Mouse (Mus musculus) heart, postnatal 25 days (tissue): ENCODE results near the gene Etfrf1. TPM values are rescaled to one million over a fixed set of nuclear protein-coding genes. Genes with fewer than 3 reads are reported as not detected.

Experiments
- total RNA-seq, 2 experiments: library from RNA; stranded (reverse); gene quantifications; 2 replicates each; pipeline ENCODE4 v1.2.3; 2021

Gene Etfrf1
- total RNA-seq, 2 experiments from 2014 or later = 100 to 112 TPM

Other genes with a start within 250 kb of the Etfrf1 start
- 1 to 10 TPM; 1.5 to 1.6 TPM for gene Bcat1, start 134.9 kb upstream of the Etfrf1 start, total RNA-seq
- gene Lrmp, start 95.5 kb upstream of the Etfrf1 start, total RNA-seq = 1 to 10 TPM; 2.0 to 2.7 TPM
- 1 to 10 TPM in 1 of 2 experiments, under 1 TPM in 1; 0.91 to 1.0 TPM for gene Casc1, start 129 bp upstream of the Etfrf1 start, total RNA-seq
- gene Kras, start 39.1 kb downstream of the Etfrf1 start, total RNA-seq = 10 to 100 TPM; 30.4 to 34.0 TPM